In genomic region chr11:89590273-89590874, GRCm38 (mm10) we compare ENCODE assay signal across 26 mouse cellular contexts.
DNase-seq lines count a peak whose midpoint lies in the region; ATAC-seq and TF ChIP-seq lines count a peak whose summit lies in the region.
"Had no signal": no experiment of that assay in that cellular context is flagged by ENCODE, and none has a peak within 500 bp of the region (broad histone marks: within the 10 kb centered on the region; RNA-seq: fewer than 3 reads in every experiment).

No protein-coding gene starts in this region.

- no peak overlapping the region for H3K4me3 ChIP-seq in liver, adult 2 months (ENCODE audit: insufficient read depth, low read depth, low read length)
- H3K4me3 ChIP-seq in lung, embryonic 16.5 days (ENCODE audit: low read length): no peak overlapping the region
- H3K4me3 ChIP-seq in midbrain, embryonic 11.5 days (ENCODE audit: low read depth, low read length): no peak overlapping the region
- H3K4me3 ChIP-seq in midbrain, postnatal 0 days (ENCODE audit: low read depth, low read length): no peak overlapping the region
- H3K4me3 ChIP-seq: forebrain, embryonic 10.5 days; forebrain, embryonic 13.5 days; heart, embryonic 12.5 days; heart, embryonic 15.5 days; hindbrain, embryonic 10.5 days; hindbrain, embryonic 13.5 days had no signal

- no peaks in the 10 kb centered on the region for H3K79me2 ChIP-seq in liver, adult 2 months (ENCODE audit: control insufficient read depth, insufficient read depth, low read length)

- TF ChIP-seq POLR2A in liver, adult 2 months (IDR thresholded peaks at IDR 0.05; ENCODE audit: extremely low read depth, insufficient read depth, low read length): no peak

- no peak overlapping the region for H3K27ac ChIP-seq in liver, adult 2 months (replicated peaks; ENCODE audit: insufficient read depth, low read depth, low read length)
- H3K27ac ChIP-seq in lung, embryonic 16.5 days (ENCODE audit: low read length): peak overlapping the region; percentile 27; the same call in 1 of the 2 replicates
- H3K27ac ChIP-seq in midbrain, embryonic 11.5 days (ENCODE audit: low read depth, low read length): no peak overlapping the region
- H3K27ac ChIP-seq in midbrain, postnatal 0 days (ENCODE audit: low read depth, low read length): no peak overlapping the region
- H3K27ac ChIP-seq: forebrain, embryonic 10.5 days; forebrain, embryonic 13.5 days; heart, embryonic 15.5 days; hindbrain, embryonic 10.5 days; hindbrain, embryonic 13.5 days had no signal

- no peaks in the 10 kb centered on the region for H3K9me3 ChIP-seq in lung, embryonic 16.5 days (ENCODE audit: control insufficient read depth, low read length)
- no peaks in the 10 kb centered on the region for H3K9me3 ChIP-seq in midbrain, embryonic 11.5 days (ENCODE audit: control insufficient read depth, low read length)
- no peaks in the 10 kb centered on the region for H3K9me3 ChIP-seq in midbrain, postnatal 0 days (ENCODE audit: low read length)
- H3K9me3 ChIP-seq: forebrain, embryonic 10.5 days; forebrain, embryonic 13.5 days; heart, embryonic 12.5 days; heart, embryonic 15.5 days; hindbrain, embryonic 10.5 days; hindbrain, embryonic 13.5 days had no signal

- H3K27me3 ChIP-seq in liver, adult 2 months (ENCODE audit: control insufficient read depth, insufficient read depth, low read length): no peaks in the 10 kb centered on the region
- no peaks in the 10 kb centered on the region for H3K27me3 ChIP-seq in lung, embryonic 16.5 days (ENCODE audit: control insufficient read depth, insufficient read depth, low read depth, low read length)
- no peaks in the 10 kb centered on the region for H3K27me3 ChIP-seq in midbrain, embryonic 11.5 days (ENCODE audit: control insufficient read depth, insufficient read depth, low read length)
- H3K27me3 ChIP-seq in midbrain, postnatal 0 days (ENCODE audit: insufficient read depth, low read length): no peaks in the 10 kb centered on the region
- H3K27me3 ChIP-seq: forebrain, embryonic 13.5 days; heart, embryonic 12.5 days; heart, embryonic 15.5 days; hindbrain, embryonic 13.5 days; Patski had no signal

- TF ChIP-seq CTCF in liver, adult 2 months (IDR thresholded peaks at IDR 0.05; ENCODE audit: low read depth, low read length): no peak
- no peak for TF ChIP-seq CTCF in midbrain, postnatal 0 days (IDR thresholded peaks at IDR 0.05)

- WGBS in liver, adult 2 months: 64% methylated on average over 10 of the region's 10 CpGs
- WGBS in lung, embryonic 16.5 days: 32% methylated on average over 10 of the region's 10 CpGs
- 84% methylated on average over 10 of the region's 10 CpGs for WGBS in midbrain, embryonic 11.5 days
- 89% methylated on average over 10 of the region's 10 CpGs for WGBS in midbrain, postnatal 0 days

- peak; percentile 77; the same call in 1 of the 2 replicates for ATAC-seq in lung, embryonic 16.5 days (ENCODE audit: low read depth)
- ATAC-seq in midbrain, embryonic 11.5 days (ENCODE audit: low FRiP score): no peak
- ATAC-seq in midbrain, postnatal 0 days (ENCODE audit: low FRiP score): no peak
- ATAC-seq: forebrain, embryonic 13.5 days; forebrain, embryonic 16.5 days; hindbrain, embryonic 16.5 days; Patski had no signal

- H3K4me2 ChIP-seq in lung, embryonic 16.5 days (ENCODE audit: low read depth, low read length): no peak overlapping the region
- no peak overlapping the region for H3K4me2 ChIP-seq in midbrain, embryonic 11.5 days
- no peak overlapping the region for H3K4me2 ChIP-seq in midbrain, postnatal 0 days (ENCODE audit: low read depth, low read length, poor library complexity, severe bottlenecking)
- H3K4me2 ChIP-seq: forebrain, embryonic 13.5 days; heart, embryonic 12.5 days; heart, embryonic 15.5 days; hindbrain, embryonic 13.5 days had no signal

- H3K4me1 ChIP-seq in liver, adult 2 months (ENCODE audit: control insufficient read depth, insufficient read depth, low read length): no peaks in the 10 kb centered on the region
- H3K4me1 ChIP-seq in lung, embryonic 16.5 days (replicated peaks; ENCODE audit: control insufficient read depth, insufficient read depth, low read length): no peaks in the 10 kb centered on the region
- no peaks in the 10 kb centered on the region for H3K4me1 ChIP-seq in midbrain, embryonic 11.5 days (ENCODE audit: control insufficient read depth, insufficient read depth, low read length)
- H3K4me1 ChIP-seq in midbrain, postnatal 0 days (ENCODE audit: insufficient read depth, low read length): no peaks in the 10 kb centered on the region
- H3K4me1 ChIP-seq: forebrain, embryonic 10.5 days; forebrain, embryonic 13.5 days; heart, embryonic 12.5 days; heart, embryonic 15.5 days; hindbrain, embryonic 10.5 days; hindbrain, embryonic 13.5 days had no signal

- H3K36me3 ChIP-seq in liver, adult 2 months (ENCODE audit: control insufficient read depth, insufficient read depth, low read length): no peaks in the 10 kb centered on the region
- H3K36me3 ChIP-seq in lung, embryonic 16.5 days (ENCODE audit: control insufficient read depth, insufficient read depth, low read length): no peaks in the 10 kb centered on the region
- H3K36me3 ChIP-seq in midbrain, embryonic 11.5 days (ENCODE audit: control insufficient read depth, insufficient read depth, low read length): no peaks in the 10 kb centered on the region
- H3K36me3 ChIP-seq in midbrain, postnatal 0 days (ENCODE audit: insufficient read depth, low read length): no peaks in the 10 kb centered on the region
- H3K36me3 ChIP-seq: forebrain, embryonic 10.5 days; G1E; heart, embryonic 12.5 days; heart, embryonic 15.5 days; hindbrain, embryonic 10.5 days; hindbrain, embryonic 13.5 days had no signal

- DNase-seq in liver, adult 2 months (ENCODE audit: extremely low read depth, low read depth, low spot score): peak; percentile 4
- DNase-seq in liver: no peak
- no peak for DNase-seq in lung, postnatal 25 days (ENCODE audit: low spot score)
- DNase-seq in midbrain, embryonic 11.5 days (ENCODE audit: low spot score, missing footprints): peak; percentile 57
- DNase-seq in midbrain, postnatal 0 days (ENCODE audit: low spot score): no peak
- DNase-seq: adrenal gland, postnatal 10 days; adrenal gland, postnatal 36 days; B cell, adult 2 months; cerebellum, adult 18-20 months; cerebellum, adult 9-10 months; cerebellum, postnatal 14 days; gastrocnemius, postnatal 10 days; gastrocnemius, postnatal 36 days; heart, postnatal 10 days; heart, postnatal 36 days had no signal

- H3K9ac ChIP-seq in liver, adult 2 months (ENCODE audit: low read depth, low read length): no peak overlapping the region
- H3K9ac ChIP-seq in lung, embryonic 16.5 days (ENCODE audit: low read length): no peak overlapping the region
- no peak overlapping the region for H3K9ac ChIP-seq in midbrain, embryonic 11.5 days (ENCODE audit: low read length)
- no peak overlapping the region for H3K9ac ChIP-seq in midbrain, postnatal 0 days (replicated peaks; ENCODE audit: low read length, poor library complexity, severe bottlenecking)
- H3K9ac ChIP-seq: forebrain, embryonic 13.5 days; heart, embryonic 12.5 days; heart, embryonic 15.5 days; hindbrain, embryonic 13.5 days had no signal

Comparison
In these comparisons a context has a peak if more than half of its experiments do, and no peak if none do; other contexts are left out.
1. DNase-seq: peak in liver, adult 2 months (single experiment) and midbrain, embryonic 11.5 days (single experiment); none in liver (single experiment), lung, postnatal 25 days (single experiment) and midbrain, postnatal 0 days (single experiment).